Mouse (Mus musculus): Measurements from ENCODE around the gene Ptpn3.

Gene Ptpn3

DNA sequence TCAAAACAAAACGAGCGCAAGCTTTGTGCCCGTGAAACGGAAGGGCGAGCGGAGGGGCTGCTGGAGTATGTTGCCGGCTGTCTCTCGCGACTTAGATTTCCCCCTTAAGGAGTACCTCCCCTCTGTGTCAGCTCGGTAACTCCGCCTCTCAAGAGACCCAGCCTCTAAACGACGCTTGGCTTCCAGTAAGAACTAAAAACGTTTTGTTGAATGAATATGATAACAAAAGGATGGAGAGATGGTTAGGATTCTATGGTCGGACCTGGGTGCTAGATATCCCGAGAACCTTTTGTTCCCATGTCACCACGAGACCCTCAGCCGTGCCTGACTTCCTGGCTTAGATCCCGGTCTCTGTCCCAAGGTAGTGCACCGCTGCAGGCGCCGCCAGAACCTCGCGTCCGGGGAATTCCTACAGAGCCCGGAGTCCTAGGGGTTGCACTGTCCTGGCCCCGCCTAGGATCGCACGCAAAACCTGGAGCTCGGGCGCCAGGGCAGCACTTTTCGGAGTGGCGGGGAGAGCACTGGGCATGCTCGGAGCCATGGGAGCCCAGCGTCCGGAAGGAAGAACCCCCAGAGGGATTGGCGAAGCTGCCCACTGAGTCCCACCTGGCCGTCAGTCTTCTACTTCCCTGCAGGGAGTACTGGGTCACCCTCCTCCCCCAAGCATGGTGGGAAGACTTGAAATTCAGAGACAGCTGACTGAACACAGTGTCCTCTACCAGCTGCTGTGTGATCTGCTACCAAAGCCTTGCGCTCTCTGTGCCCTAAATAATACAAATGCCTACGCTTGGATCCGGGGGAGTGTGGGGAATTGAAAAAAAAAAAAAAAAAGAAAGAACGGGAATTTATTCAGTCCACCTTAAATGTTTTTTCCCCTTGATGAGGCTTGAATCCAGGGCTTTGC is at the start of gene Ptpn3:
Gene Ptpn3 (minus strand): TSS at position 428 of the 904 bp plus-strand sequence.
- DNase-seq (ENCODE audit: low spot score in 2 of 2) = peak; percentile 78 to 83

DNA sequence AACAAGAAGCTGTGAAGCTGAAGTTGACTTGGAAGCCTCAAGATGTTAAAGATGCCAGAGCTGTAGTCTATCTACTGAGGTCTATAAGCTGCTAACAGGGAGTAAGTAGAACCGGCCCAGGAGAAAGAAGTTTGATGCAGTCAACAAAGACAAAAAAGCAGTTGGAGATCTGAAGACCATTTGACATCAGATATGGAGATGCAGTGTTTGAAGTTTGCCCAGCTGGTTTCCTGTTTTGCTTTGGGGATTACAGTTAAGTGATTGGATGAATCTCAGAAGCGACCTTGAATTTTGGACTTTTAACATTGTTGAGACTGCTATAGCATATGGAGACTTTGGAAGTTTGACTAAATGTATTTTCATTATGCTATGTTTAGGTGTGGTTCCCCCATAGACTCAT is 48.9 kb upstream of the Ptpn3 start:
- DNase-seq (ENCODE audit: low spot score in 2 of 2) = no peak

DNA sequence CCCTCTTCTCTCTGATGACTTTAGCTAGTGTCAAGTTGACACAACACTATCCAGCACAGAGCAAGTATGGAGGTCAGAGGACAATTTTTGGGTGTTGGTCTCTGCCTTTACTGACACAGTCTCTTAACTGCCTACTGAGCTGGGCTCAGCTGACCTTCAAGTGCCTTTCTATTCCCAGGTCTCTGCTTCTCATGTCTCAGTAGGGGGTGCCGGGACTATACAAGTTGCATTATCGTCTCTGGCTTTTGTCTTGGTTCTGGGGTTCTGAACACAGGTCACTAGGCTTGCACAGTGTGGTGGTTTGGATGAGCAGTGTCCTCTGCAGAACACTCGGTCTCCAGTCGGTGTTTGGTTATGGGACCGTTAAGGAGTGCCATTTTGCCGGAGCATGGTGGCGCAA is 42.4 kb upstream of the Ptpn3 start:
- no peak for DNase-seq (ENCODE audit: low spot score in 2 of 2)

DNA sequence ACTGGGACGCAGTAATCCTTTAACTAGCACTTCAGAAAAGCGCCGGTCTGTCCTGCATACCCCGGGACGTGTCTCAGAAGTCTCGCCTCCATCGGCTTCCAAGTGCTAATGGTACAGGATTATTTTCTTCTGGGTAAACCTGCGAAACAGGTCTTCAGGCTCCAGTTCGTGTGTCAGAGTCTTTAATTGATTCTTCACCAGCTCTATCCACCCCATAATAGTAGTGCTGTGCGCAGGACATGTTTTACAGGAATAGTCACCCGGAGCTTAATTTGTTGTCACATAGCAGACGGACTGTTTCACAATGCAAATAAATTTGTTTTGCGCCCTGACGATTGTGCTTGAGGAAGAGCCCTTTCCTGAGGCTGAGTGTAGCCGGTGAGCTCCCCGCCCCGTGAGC is 37.3 kb upstream of the Ptpn3 start:
- DNase-seq (ENCODE audit: low spot score in 2 of 2) = no peak

DNA sequence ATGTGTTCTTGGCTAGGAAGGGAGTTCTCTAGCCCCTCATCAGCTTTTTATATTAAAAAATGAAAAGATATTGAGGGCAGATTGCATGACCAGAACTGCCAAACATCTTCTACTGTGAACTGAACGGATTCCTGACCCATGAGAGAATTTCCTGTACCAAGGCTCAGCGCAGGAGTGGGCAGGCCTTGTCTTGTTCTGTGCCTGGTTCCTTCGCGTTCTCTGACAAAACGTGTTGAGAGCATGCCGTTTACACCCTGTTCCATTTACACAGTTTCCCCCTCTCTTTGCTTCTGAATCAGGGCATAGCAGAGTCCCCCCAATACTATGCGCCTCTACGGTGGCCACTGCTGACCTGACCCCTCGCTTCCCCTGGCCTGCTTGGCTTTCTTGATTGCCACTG is 36.4 kb upstream of the Ptpn3 start:
- DNase-seq (ENCODE audit: low spot score in 2 of 2) = peak in 1 of 2 experiments; percentile 29

DNA sequence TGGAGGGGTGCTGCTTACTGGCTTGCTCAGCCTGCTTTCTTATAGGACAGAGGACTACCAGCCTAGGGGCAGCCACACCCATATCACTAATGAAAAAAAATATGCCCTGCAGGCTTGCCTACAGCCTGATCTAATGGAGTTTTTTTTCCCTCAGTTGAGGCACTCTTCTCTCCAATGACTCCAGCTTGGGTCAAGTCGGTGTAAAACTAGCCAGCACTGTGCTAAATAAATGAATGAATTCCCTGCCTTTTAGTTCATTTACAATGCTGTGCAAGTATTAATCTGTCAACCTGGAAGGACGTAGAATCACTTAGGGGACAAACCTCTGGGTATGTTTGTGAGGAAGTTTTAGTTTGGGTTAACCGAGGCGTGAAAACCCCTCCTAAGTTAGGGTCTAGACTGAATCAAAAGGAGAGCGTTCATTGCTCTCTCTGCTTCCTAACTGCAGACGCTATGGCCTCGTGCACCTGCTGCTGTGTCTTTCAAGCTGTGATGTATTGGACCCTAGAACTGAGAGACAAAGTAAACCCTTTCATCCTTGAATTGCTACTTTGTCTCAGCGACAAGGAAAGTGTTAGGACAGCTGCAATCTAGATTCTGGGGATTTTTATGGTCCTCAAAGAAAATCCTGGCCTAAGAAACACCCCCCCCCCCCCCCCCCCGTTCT is 33.5 kb upstream of the Ptpn3 start:
- DNase-seq (ENCODE audit: low spot score in 2 of 2) = no peak

DNA sequence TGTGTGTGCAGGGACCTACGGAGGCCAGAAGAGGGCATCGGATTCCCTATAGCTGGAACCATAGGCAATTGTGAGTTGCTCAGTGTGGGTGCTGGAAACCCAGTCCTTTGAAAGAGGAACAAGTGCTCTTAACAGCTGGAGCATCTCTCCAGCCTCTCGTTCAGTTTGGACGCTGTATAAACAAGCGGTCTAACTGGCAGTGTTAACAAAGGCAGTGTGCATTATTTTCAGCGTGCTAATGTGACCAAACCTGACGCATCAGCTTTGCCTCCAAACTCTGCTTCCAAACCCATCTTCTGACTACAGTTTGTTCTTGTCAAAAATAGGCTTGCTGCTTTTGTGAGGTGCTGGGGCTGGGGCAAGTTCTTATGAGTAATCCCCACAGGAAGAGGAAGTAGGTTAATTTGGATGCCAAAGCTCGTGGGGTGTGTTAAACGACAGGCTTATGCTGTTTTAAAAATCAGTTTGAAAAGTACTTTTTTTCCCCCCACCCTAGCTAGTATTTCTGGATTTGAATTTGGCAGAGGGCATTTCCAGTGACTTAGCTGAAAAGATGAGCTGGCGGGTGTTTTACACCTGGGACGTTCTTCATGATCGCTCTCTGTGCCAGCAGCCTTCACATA is 32.4 kb upstream of the Ptpn3 start:
- no peak for DNase-seq (ENCODE audit: low spot score in 2 of 2)

DNA sequence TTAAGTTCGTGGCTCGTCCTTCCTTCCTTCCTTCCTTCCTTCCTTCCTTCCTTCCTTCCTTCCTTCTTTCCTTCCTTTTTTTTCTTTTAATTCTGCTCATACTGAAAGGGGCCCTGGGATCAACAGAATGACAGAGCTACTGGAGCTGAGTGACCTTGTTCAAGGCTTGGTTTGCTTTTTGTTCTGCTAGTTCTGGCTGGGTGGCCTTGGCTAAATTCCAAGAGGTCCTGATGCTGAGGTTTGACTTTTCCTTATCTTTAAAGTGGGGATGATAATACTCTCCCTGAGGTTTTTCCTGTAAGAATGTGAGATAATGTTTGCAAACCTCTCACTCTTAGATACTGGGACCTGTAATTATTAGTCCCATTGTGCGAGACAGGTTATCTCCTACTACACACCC is 30.9 kb upstream of the Ptpn3 start:
- no peak for DNase-seq (ENCODE audit: low spot score in 2 of 2)

DNA sequence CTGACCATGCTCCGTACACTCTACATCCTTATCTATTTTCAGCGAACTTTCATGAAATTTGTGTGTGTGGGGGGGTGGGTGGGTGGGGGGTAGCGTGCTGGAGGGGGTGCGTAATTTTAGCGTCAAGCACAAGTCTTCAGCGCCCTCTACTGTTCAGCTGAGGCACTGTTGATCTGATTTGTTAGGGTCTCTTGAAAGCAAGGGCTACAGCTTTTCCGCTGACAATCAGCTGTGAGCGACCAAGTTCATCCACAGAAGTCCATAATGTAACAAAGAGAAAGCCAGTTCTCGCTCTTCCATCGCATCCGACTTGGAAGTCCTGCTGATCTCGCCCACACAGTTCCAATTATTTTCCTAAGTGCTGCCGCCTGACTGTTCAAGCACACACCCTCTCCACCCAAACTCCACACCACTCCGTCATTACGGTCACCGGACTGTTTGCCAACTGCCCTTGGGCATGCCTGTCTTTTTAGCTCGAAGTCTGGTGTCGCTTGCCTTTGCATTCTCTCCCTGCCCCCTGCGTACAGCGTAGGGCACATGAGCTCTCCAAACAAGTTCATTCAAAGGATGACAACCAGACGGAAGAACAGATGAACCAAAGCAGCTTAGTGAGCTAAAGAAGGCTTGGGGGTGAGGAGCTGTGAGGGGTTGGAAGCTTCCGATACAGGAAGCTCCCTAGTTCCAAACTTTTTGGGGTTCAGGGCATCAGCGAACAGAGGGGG is 19.1 kb upstream of the Ptpn3 start:
- no peak for DNase-seq (ENCODE audit: low spot score in 2 of 2)

DNA sequence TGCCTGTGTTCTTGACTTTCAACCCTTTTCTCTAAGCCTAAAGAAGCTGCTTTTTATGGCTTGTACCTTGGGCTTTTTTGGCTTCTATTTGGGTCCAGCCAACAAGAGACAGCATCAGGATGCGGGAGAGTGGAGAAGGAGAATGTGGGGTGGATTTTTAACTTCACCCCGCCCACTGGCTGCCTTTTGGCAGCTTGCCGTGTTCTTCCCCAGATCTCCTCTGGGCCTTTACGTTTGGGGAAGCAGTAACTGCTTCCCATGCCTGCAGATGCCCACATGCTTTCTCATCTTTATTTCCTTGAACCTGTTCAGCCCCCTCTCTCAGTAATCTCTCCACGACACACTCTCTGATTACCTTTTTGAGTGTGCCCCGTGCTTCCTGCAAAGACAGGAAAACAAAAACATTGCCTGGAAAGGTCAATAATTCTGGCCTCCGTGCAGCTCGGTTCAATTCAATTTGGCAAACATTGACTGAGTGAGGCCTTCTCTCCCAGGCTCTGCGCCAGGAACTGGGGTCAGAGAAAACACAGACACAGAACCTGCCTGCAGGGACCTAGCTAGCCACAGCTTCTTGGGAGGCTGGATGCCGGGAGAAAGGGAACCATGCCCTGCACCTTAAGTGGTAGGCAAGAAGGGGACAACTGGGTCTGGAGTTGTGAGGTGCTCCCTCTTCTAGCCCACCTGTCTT is 17.0 kb upstream of the Ptpn3 start:
- DNase-seq (ENCODE audit: low spot score in 2 of 2) = no peak

DNA sequence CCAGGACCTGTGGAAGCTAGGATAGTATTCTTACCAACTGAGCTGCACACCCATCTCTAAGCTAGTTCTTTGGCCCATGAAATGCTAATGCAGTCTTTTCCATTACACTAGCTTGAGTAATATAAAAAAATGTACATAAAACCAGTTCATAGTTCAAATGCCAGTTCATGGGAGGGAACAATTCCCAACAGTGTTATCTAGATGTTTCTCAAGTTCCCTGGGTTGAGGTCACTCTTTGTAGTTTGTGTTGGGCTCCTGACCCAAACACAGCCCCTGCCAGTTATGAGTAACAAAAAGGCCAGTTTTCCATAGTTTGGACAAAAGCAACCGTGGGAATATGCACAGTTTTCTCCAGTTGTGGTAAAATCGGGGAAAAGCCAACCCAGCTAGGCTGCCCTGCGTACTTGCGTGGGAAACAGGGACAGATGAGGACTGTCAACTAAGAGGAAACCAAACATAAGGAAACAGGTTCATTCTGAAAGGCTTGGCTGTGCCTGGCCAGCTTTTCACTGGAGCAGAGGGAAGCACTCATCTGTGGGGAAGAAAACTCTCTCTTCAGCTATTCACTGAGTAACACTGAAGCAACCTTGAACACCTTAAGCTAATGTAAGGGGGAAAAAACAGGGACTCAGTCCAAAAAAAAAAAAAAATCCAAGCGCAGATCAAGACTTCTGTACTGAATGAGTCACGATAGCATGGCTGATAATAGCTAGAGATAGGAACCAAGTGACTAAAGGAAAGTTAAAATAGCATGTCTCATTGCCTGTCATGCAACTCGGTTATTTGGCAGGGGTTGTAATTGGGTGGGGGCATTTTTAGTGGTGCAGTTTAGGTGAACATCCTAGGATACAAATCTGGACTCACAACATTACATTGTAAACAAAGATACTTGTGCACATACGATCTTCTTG is 10.9 kb upstream of the Ptpn3 start:
- no peak for DNase-seq (ENCODE audit: low spot score in 2 of 2)

DNA sequence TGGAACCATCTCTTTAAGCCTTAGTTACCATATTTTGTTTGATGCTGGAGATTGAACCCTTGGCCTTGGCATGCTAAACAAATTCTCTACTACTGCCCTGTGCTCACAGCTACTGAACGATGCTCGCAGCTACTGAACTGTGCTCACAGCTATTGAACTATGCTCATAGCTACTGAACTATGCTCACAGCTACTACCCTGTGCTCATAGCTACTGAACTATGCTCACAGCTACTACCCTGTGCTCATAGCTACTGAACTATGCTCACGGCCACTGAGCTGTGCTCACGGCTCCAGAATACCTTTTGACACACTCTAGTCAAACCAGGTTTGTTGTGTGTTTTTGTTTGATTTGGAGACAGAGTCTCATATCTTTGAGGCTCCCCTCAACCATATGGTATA is 10.1 kb upstream of the Ptpn3 start:
- no peak for DNase-seq (ENCODE audit: low spot score in 2 of 2)

DNA sequence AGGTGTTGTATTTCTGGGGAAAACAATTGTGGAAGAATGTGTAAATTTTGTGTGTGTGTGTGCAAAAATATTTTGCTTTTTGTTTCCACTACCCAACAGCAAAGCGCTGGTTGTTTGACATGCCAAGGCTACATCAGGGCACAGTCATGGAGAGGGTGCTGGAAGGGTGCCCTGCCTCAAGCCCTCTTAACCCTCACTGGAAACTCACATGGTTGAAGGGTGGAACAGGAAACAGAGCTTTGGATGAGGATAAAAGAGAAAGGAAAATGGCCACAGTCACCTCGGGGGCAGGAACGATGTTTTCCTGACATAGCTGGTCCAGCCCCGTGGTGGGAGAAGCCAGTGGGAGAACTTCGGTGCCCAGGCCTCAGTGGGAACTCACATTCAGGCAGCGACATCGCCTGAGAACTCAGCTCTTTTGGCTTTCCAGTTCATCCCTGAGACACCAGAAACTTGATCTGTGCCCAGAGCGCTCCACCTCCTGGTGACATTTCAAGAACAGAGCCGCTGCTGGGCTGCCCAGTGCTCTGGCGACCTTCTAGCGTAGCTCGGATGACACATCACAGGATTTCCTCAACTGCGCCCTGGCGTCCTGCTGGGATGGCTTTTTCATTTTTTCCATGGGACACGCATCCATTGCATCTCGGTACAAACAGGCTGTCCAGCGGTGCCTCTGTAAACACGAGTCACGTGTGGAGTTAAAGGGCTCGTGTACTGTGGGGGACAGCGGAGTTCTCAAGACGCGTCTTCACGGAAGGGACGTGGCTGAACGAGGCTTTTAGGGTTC is 6.8 kb upstream of the Ptpn3 start:
- DNase-seq (ENCODE audit: low spot score in 2 of 2) = no peak

DNA sequence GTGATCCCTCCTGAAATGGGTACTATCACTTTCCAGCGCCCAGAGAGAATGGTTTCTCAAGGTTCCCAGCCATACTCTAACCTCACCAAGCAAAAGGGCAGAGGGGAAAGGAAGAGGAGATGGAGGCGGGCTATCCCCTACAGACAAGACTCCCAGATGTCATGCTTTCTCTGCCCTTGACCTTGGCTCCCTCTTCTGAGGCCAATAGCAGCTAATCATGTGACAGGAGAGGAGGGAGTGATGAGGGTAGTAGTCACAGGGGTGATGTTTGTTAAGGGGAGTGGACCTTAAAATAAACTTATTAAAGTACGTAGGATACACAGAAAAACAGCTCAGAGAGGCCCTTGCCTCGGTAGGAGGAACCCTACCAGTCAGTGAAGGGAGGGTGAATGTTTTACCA is 6.1 kb upstream of the Ptpn3 start:
- no peak for DNase-seq (ENCODE audit: low spot score in 2 of 2)

DNA sequence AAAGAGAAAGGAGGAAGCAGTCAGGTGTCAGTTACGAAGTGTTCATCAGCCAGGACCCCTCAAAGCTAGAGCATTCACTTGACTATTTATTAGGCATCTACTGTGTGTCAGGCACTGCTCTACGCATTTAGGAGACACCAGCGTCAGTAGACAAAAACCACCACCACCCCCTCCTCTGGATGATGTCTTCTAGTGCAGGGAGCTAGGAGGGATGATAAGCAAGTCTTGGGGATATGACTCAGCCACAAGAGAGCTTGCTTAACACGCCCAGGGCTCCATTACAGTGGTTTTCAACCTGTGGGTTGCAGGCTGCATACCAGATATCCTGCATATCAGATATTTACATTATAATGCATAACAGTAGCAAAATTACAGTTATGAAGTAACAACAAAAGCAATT is 4.6 kb upstream of the Ptpn3 start:
- DNase-seq (ENCODE audit: low spot score in 2 of 2) = no peak

DNA sequence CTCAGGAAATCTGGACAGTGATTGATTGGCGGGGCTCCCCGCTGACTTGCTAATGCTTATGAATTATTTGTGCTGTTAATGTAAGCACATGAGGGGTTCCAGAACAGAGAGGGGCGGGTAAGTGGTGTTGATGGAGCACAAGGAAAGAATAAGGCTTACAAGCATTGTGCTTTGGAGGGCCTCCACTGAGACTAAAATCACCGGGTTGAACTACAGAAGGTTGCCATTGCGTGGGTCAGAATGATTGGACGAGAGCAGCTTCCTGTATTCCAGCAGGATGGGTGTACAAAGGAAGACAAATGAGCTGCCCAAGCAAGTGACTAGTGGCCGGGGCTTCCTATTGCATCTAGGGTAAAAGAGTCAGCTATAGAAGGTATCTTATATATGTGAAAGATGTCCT is 4.0 kb upstream of the Ptpn3 start:
- no peak for DNase-seq (ENCODE audit: low spot score in 2 of 2)

DNA sequence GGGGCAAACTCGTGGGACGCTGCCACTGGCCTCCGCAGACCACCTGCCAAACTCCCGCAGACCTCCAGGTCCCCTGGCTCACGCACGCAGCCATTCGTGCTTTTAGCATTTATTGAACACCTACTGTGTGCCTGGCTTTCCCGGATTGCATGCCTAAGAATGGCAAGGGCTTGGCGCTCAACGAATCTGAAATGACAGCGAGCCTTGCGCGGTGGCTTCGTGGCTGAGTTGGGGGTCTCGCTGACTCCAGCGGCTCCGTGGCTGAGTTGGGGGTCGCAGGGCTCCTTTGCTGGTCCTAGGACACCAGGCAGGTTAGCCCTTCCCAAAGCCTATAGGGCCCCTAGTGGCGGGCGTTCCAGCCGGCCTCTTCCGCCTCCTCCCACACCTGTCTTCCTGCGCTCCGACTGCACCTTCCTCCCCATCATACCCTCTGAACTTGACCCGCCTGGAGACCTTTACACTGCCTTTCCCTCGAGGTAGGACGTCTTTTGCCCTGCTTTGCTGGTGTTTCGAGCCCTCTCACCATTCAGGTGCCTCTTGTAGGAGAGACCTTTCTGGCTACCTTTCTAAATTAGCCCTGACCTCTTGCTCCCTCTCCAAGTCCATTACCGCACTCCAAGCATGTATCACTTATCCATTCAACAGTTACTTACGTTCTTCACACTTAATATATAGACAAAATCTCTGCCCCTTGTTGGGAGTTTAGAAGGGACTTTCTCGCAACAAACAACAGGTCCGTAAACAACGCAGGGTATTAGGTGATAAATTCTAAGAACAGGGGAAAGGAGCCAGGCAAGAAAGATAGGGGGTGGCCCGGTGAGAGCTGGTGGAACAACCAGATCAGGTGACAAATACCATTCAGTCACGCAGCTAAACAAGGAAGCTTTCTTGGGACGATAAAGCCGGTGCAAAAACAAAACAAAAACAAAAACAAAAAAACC is 898 bp downstream of the Ptpn3 start:
- DNase-seq (ENCODE audit: low spot score in 2 of 2) = no peak

DNA sequence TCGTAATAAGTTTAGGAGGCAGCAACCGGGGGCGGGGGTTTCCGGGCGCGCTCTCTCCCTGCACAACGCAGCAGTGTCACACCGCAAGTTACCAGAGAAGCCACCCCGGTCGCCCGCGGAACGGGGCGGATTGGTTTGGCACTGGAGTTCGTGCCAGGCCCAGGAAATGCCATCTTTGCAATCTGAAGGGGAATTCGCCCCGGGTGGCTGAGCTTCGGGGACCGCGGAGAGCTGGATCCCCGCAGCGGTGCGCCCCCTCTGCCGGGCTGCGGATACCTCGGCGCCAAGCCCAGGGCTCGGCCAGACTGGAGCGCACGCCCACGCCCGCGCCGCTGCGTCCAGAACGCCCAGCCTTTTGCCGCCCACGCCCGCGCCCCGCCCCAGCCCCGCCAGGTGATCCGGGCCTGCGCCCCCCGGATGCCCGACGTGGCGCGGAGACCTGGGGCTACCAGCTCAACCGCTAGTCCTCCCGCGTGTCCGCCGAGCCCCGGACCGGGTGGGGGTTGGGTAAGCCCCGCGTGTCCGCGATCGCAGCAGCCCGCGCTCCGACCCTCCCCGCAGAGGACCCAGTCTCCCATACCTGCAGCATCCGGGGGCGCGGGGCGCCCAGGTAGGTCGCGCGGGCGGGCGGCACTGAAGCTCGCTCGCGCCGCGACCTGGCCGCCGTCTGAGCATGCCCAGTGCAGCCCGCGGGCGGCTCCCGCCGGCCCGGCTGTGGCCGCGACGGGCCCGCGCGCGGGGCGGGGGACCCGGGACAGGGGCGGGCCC is 1.8 kb downstream of the Ptpn3 start:
- DNase-seq (ENCODE audit: low spot score in 2 of 2) = peak; percentile 64 to 68
